In the genomic region with DNA sequence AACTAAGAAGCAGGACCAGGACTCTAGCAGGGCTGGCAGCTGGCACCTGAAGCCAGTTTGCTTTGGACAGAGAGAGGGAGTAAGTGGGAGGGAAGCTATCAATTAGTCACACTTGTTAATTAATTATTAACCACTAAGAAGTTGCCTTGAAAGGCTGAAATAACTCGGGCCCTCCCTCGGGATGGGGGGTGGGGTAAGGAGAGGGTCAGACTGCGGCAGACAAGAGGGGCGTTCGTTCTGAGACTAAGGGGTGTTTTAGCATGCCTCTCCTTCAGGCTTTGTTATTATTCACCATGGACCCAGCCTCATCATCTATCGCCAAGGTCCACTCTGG, we compare ENCODE assay signal across 10 mouse cellular contexts. TPM values are rescaled to one million over a fixed set of nuclear protein-coding genes. Genes with fewer than 3 reads are reported as not detected.
A peak's percentile ranks its signal among the peaks of the same experiment; 100 is the strongest.
DNase-seq lines count a peak whose midpoint lies in the region; ATAC-seq and TF ChIP-seq lines count a peak whose summit lies in the region.
"Had no signal": no experiment of that assay in that cellular context is flagged by ENCODE, and none has a peak within 500 bp of the region (broad histone marks: within the 10 kb centered on the region; RNA-seq: fewer than 3 reads in every experiment).

No protein-coding gene starts in this region.

- WGBS in lung, embryonic 14.5 days: 26% methylated on average over 6 of the region's 6 CpGs
- WGBS in lung, adult 2 months: 46% methylated on average over 6 of the region's 6 CpGs
- WGBS in forebrain, embryonic 14.5 days: 7% methylated on average over 6 of the region's 6 CpGs
- whole genome bisulfite sequencing in limb, embryonic 13.5 days: 28% methylated on average over 6 of the region's 6 CpGs
- WGBS in stomach, embryonic 14.5 days: 31% methylated on average over 6 of the region's 6 CpGs
- WGBS in heart, embryonic 11.5 days (ENCODE audit: insufficient replicate concordance): 48% methylated on average over 6 of the region's 6 CpGs

- 0 out of 2 replicates have a peak overlapping the region, but pooled peaks have one; percentile 7 for H3K9ac ChIP-seq in lung, embryonic 14.5 days
- no peak overlapping the region for H3K9ac ChIP-seq in forebrain, embryonic 14.5 days (ENCODE audit: low read length)
- peak overlapping the region; percentile 25; the same call in 1 of the 2 replicates for H3K9ac ChIP-seq in limb, embryonic 13.5 days
- H3K9ac ChIP-seq in stomach, embryonic 14.5 days (replicated peaks; ENCODE audit: low read depth, low read length): no peak overlapping the region
- H3K9ac ChIP-seq in heart, embryonic 11.5 days (ENCODE audit: low read depth, low read length): no peak overlapping the region

- H3K27me3 ChIP-seq in lung, embryonic 14.5 days (ENCODE audit: insufficient read depth, low read length): no peaks in the 10 kb centered on the region
- no peaks in the 10 kb centered on the region for H3K27me3 ChIP-seq in forebrain, embryonic 14.5 days (replicated peaks; ENCODE audit: control insufficient read depth, insufficient read depth, low read length)
- no peaks in the 10 kb centered on the region for H3K27me3 ChIP-seq in limb, embryonic 13.5 days
- no peaks in the 10 kb centered on the region for H3K27me3 ChIP-seq in stomach, embryonic 14.5 days (ENCODE audit: control insufficient read depth, insufficient read depth, low read length)
- H3K27me3 ChIP-seq in heart, embryonic 11.5 days (ENCODE audit: control insufficient read depth, insufficient read depth, low read length): peaks cover 39% of the 10 kb centered on the region

- TF ChIP-seq POLR2A in lung, adult 2 months (IDR thresholded peaks at IDR 0.05; ENCODE audit: borderline replicate concordance, extremely low read depth, low read depth, low read length): no peak

- peaks cover 36% of the 10 kb centered on the region for H3K36me3 ChIP-seq in lung, embryonic 14.5 days (ENCODE audit: insufficient read depth)
- H3K36me3 ChIP-seq in forebrain, embryonic 14.5 days (ENCODE audit: control insufficient read depth, insufficient read depth, low read length): peaks cover 28% of the 10 kb centered on the region
- peaks cover 43% of the 10 kb centered on the region for H3K36me3 ChIP-seq in limb, embryonic 13.5 days
- H3K36me3 ChIP-seq in stomach, embryonic 14.5 days (ENCODE audit: control insufficient read depth, insufficient read depth, low read length): peaks cover 9% of the 10 kb centered on the region
- H3K36me3 ChIP-seq in heart, embryonic 11.5 days (ENCODE audit: control insufficient read depth, insufficient read depth, low read length): 0 out of 2 replicates have a peak, but pooled peaks cover 3% of the 10 kb centered on the region
- H3K36me3 ChIP-seq: G1E had no signal

- ATAC-seq in lung, embryonic 14.5 days (ENCODE audit: insufficient read depth): no peak
- ATAC-seq in forebrain, embryonic 14.5 days: no peak
- ATAC-seq in limb, embryonic 13.5 days (ENCODE audit: low FRiP score, low read depth): no peak
- ATAC-seq in stomach, embryonic 14.5 days (ENCODE audit: insufficient number of reproducible peaks, insufficient read depth, low FRiP score, low read depth): no peak
- ATAC-seq in heart, embryonic 11.5 days (replicated peaks; ENCODE audit: insufficient number of reproducible peaks, low FRiP score, low TSS enrichment): no peak
- no peak for ATAC-seq in cerebellum, adult (ENCODE audit: insufficient number of reproducible peaks, low FRiP score, low TSS enrichment)
- ATAC-seq in erythroblast, adult 5-6 weeks (replicated peaks; ENCODE audit: low FRiP score, poor library complexity, severe bottlenecking): no peak

- H3K4me3 ChIP-seq in lung, embryonic 14.5 days (ENCODE audit: low read depth, low read length): no peak overlapping the region
- no peak overlapping the region for H3K4me3 ChIP-seq in lung, adult 2 months (replicated peaks; ENCODE audit: extremely low read depth, low read depth, low read length)
- H3K4me3 ChIP-seq in forebrain, embryonic 14.5 days (ENCODE audit: low read depth, low read length): no peak overlapping the region
- H3K4me3 ChIP-seq in limb, embryonic 13.5 days: no peak overlapping the region; the same call in 1 of the 2 replicates
- H3K4me3 ChIP-seq in stomach, embryonic 14.5 days (ENCODE audit: low read depth, low read length): peak overlapping the region; percentile 61
- no peak overlapping the region for H3K4me3 ChIP-seq in heart, embryonic 11.5 days (ENCODE audit: low read depth, low read length)

- H3K4me2 ChIP-seq in lung, embryonic 14.5 days: peak overlapping the region; percentile 76
- no peak overlapping the region for H3K4me2 ChIP-seq in forebrain, embryonic 14.5 days (ENCODE audit: low read length)
- H3K4me2 ChIP-seq in limb, embryonic 13.5 days (replicated peaks): peak overlapping the region; percentile 81
- peak overlapping the region; percentile 56 for H3K4me2 ChIP-seq in stomach, embryonic 14.5 days (replicated peaks; ENCODE audit: low read depth, low read length)
- H3K4me2 ChIP-seq in heart, embryonic 11.5 days: no peak overlapping the region

- no peak for TF ChIP-seq CTCF in lung, embryonic 14.5 days (IDR thresholded peaks at IDR 0.05; ENCODE audit: low read depth)
- TF ChIP-seq CTCF in lung, adult 2 months (IDR thresholded peaks at IDR 0.05; ENCODE audit: insufficient read depth, low read length): no peak

- DNase-seq in lung, embryonic 14.5 days: peak; percentile 9
- DNase-seq in lung, adult 2 months: no peak
- DNase-seq in forebrain, embryonic 14.5 days (ENCODE audit: low spot score): peak; percentile 22

- peak overlapping the region; percentile 78 for H3K27ac ChIP-seq in lung, embryonic 14.5 days (ENCODE audit: low read depth)
- H3K27ac ChIP-seq in forebrain, embryonic 14.5 days (ENCODE audit: low read depth, low read length): no peak overlapping the region
- no peak overlapping the region for H3K27ac ChIP-seq in limb, embryonic 13.5 days
- H3K27ac ChIP-seq in stomach, embryonic 14.5 days (ENCODE audit: low read length): peak overlapping the region; percentile 77
- no peak overlapping the region for H3K27ac ChIP-seq in heart, embryonic 11.5 days (ENCODE audit: low read depth, low read length)

- no peaks in the 10 kb centered on the region for H3K9me3 ChIP-seq in lung, embryonic 14.5 days (ENCODE audit: low read depth, low read length)
- no peaks in the 10 kb centered on the region for H3K9me3 ChIP-seq in forebrain, embryonic 14.5 days (replicated peaks; ENCODE audit: control insufficient read depth, low read length)
- H3K9me3 ChIP-seq in limb, embryonic 13.5 days: no peaks in the 10 kb centered on the region
- no peaks in the 10 kb centered on the region for H3K9me3 ChIP-seq in stomach, embryonic 14.5 days (ENCODE audit: control insufficient read depth, low read depth, low read length)
- no peaks in the 10 kb centered on the region for H3K9me3 ChIP-seq in heart, embryonic 11.5 days (replicated peaks; ENCODE audit: control insufficient read depth, low read length)
- H3K9me3 ChIP-seq: G1E had no signal

- peaks cover 27% of the 10 kb centered on the region for H3K4me1 ChIP-seq in lung, embryonic 14.5 days (ENCODE audit: insufficient read depth)
- no peaks in the 10 kb centered on the region for H3K4me1 ChIP-seq in lung, adult 2 months (ENCODE audit: control insufficient read depth, insufficient read depth, low read length)
- peaks cover 37% of the 10 kb centered on the region for H3K4me1 ChIP-seq in forebrain, embryonic 14.5 days (ENCODE audit: control insufficient read depth, insufficient read depth, low read length)
- H3K4me1 ChIP-seq in limb, embryonic 13.5 days: peaks cover 55% of the 10 kb centered on the region
- H3K4me1 ChIP-seq in stomach, embryonic 14.5 days (ENCODE audit: control insufficient read depth, insufficient read depth, low read length): peaks cover 46% of the 10 kb centered on the region
- H3K4me1 ChIP-seq in heart, embryonic 11.5 days (ENCODE audit: control insufficient read depth, insufficient read depth, low read length): peaks cover 20% of the 10 kb centered on the region

RNA-seq across cellular contexts. Expression of a gene that starts 5.1 kb away (rescaled TPM):
- 15.1 and 15.9 TPM in 2 replicates for polyA plus RNA-seq in lung, embryonic 14.5 days (2014; fragmentation: Nextera tagmentation; extraction: Ambion mirVana)
- 4.2 and 7.3 TPM in 2 replicates for polyA plus RNA-seq in lung, adult 2 months (2012; rRNA removed)
- 5.2 and 5.9 TPM in 2 replicates for polyA plus RNA-seq in forebrain, embryonic 14.5 days (2014; fragmentation: Nextera tagmentation; extraction: Ambion mirVana)
- 18.8 and 21.1 TPM in 2 replicates for polyA plus RNA-seq in limb, embryonic 13.5 days (2015; fragmentation: Nextera tagmentation; extraction: Ambion mirVana)
- polyA plus RNA-seq in stomach, embryonic 14.5 days (2014; fragmentation: Nextera tagmentation; extraction: Ambion mirVana): 38.7 and 40.3 TPM in 2 replicates
- 2.0 and 2.1 TPM in 2 replicates for polyA plus RNA-seq in heart, embryonic 11.5 days (2014; fragmentation: Nextera tagmentation; extraction: Ambion mirVana)
- total RNA-seq in erythroblast, adult 5-6 weeks (2015; ENCODE audit: low replicate concordance): not detected in 2 replicates
- total RNA-seq in erythroblast, adult 5-6 weeks (2017; ENCODE audit: low replicate concordance): not detected in 2 replicates
- total RNA-seq: gastrocnemius, adult 18-20 months had no signal

RNA-seq across cellular contexts. Expression of a gene that starts 16.4 kb away (rescaled TPM):
- polyA plus RNA-seq in lung, embryonic 14.5 days (2014; fragmentation: Nextera tagmentation; extraction: Ambion mirVana): 0.18 TPM in 1 of 2 replicates, not detected in the other
- 0.14 TPM in 1 of 2 replicates, not detected in the other for polyA plus RNA-seq in lung, adult 2 months (2012; rRNA removed)
- polyA plus RNA-seq in forebrain, embryonic 14.5 days (2014; fragmentation: Nextera tagmentation; extraction: Ambion mirVana): not detected in 2 replicates
- polyA plus RNA-seq in limb, embryonic 13.5 days (2015; fragmentation: Nextera tagmentation; extraction: Ambion mirVana): 0.17 TPM in 1 of 2 replicates, not detected in the other
- polyA plus RNA-seq in stomach, embryonic 14.5 days (2014; fragmentation: Nextera tagmentation; extraction: Ambion mirVana): 1.5 and 2.7 TPM in 2 replicates
- not detected in 2 replicates for polyA plus RNA-seq in heart, embryonic 11.5 days (2014; fragmentation: Nextera tagmentation; extraction: Ambion mirVana)
- not detected in 2 replicates for total RNA-seq in erythroblast, adult 5-6 weeks (2015; ENCODE audit: low replicate concordance)
- 0.42 TPM in 1 of 2 replicates, not detected in the other for total RNA-seq in erythroblast, adult 5-6 weeks (2017; ENCODE audit: low replicate concordance)
- total RNA-seq: gastrocnemius, adult 18-20 months had no signal
- polyA plus RNA-seq: G1E had no signal

RNA-seq across cellular contexts. Expression of a gene that starts 31.7 kb away (rescaled TPM):
- not detected in 2 replicates for polyA plus RNA-seq in lung, embryonic 14.5 days (2014; fragmentation: Nextera tagmentation; extraction: Ambion mirVana)
- 0.14 and 0.45 TPM in 2 replicates for polyA plus RNA-seq in lung, adult 2 months (2012; rRNA removed)
- polyA plus RNA-seq in forebrain, embryonic 14.5 days (2014; fragmentation: Nextera tagmentation; extraction: Ambion mirVana): 0.24 TPM in 1 of 2 replicates, not detected in the other
- not detected in 2 replicates for polyA plus RNA-seq in limb, embryonic 13.5 days (2015; fragmentation: Nextera tagmentation; extraction: Ambion mirVana)
- not detected in 2 replicates for polyA plus RNA-seq in stomach, embryonic 14.5 days (2014; fragmentation: Nextera tagmentation; extraction: Ambion mirVana)
- not detected in 2 replicates for polyA plus RNA-seq in heart, embryonic 11.5 days (2014; fragmentation: Nextera tagmentation; extraction: Ambion mirVana)
- not detected in 2 replicates for total RNA-seq in erythroblast, adult 5-6 weeks (2015; ENCODE audit: low replicate concordance)
- total RNA-seq in erythroblast, adult 5-6 weeks (2017; ENCODE audit: low replicate concordance): not detected in 2 replicates
- total RNA-seq: G1E; gastrocnemius, adult 18-20 months had no signal
- polyA plus RNA-seq: G1E had no signal

Comparison
In these comparisons a context has a peak if more than half of its experiments do, and no peak if none do; other contexts are left out.
1. H3K27ac ChIP-seq: peak in lung, embryonic 14.5 days (single experiment) and stomach, embryonic 14.5 days (single experiment); none in forebrain, embryonic 14.5 days (single experiment), limb, embryonic 13.5 days (single experiment) and heart, embryonic 11.5 days (single experiment).
2. H3K4me2 ChIP-seq: peak in lung, embryonic 14.5 days (single experiment), limb, embryonic 13.5 days (single experiment) and stomach, embryonic 14.5 days (single experiment); none in forebrain, embryonic 14.5 days (single experiment) and heart, embryonic 11.5 days (single experiment).
3. H3K9ac ChIP-seq: peak in lung, embryonic 14.5 days (single experiment) and limb, embryonic 13.5 days (single experiment); none in forebrain, embryonic 14.5 days (single experiment), stomach, embryonic 14.5 days (single experiment) and heart, embryonic 11.5 days (single experiment).